Mouse (Mus musculus) bone marrow, adult 2 months (tissue): ENCODE results near the gene Flt1.

ENCODE experiments used
- CTCF ChIP-seq: fragments of 200-500 bp; IDR thresholded peaks from 2 replicates; pipeline ENCODE4 v1.5.1; 2011; ENCODE audit warnings: low read length, control low read depth; ENCODE audit not compliant: control insufficient read depth, insufficient read depth
- POLR2A ChIP-seq: fragments of 200-500 bp; IDR thresholded peaks from 2 replicates; pipeline ENCODE4 v1.6.1; 2011; ENCODE audit warnings: low read depth, mild to moderate bottlenecking, control low read depth, low read length, borderline replicate concordance; ENCODE audit not compliant: control insufficient read depth

GRCm38 (mm10) chr5:147769918-147770317, 44.1 kb upstream of the Flt1 start:
- TF ChIP-seq POLR2A: no peak
- TF ChIP-seq CTCF: no peak
